Mouse (Mus musculus): ENCODE data around the gene Pbx4.

The Pbx4 gene

DNA sequence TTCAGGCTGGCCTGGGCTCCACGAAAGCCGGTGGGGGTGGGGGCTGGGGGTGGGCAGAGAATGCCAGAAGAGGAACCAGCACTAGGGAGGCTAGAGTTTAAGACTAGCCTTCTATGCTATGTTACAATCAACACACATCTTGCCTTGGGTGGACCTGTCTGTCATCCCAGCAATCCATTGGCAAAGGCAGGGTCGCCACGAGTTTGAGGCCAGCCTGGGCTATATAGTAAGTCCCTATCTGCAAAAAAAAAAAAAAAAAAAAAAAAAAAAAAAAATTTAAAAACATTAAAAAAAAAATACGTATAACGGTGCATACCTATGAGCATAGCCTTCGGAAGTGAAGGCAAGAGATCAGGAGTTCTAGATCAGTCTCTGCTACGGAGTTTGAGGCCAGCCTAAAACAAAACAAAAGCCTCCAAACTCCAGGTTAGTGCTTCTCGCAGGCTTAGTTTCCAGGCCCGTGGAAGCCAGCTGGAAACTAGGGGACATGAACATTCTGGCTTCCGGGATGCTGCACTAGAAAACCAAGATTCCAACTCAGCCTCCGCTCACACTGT, 68.7 kb downstream of the Pbx4 start:
- no peak for DNase-seq (ENCODE audit: low spot score in 2 of 2)

DNA sequence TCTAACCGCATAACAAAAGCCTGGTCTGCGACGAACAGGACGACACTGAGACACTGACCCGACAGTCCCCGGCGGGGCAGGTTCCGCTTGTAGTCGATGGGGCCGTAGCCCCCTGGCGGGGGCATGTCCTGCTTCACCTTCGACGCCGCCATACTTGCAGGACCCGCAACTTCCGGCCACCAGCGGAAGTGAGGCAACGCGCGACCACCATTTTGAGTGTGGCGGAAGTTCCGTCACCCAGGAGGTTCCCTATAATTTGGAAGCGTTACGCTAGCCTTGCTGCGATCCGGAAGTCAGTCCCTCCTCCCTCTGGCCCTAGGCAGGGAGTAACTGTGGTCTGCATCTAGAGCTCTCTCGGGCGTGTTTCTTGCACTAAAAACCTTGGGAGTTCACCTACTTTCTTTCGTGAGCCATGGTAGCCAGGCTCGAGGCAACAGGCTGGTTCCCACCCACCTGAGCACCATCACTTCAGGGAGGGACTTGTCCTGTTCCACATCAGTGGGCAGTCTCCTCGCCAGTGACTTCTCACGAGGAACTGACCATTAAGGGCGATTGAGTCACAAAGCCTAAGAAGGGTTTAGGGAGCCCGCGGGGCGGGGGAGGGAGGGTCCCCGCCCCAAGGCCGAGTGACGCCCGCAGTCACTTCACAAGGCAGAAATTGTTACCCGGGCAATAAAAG, 69.3 kb downstream of the Pbx4 start:
- DNase-seq (ENCODE audit: low spot score in 2 of 2): peak; percentile 93 to 97

DNA sequence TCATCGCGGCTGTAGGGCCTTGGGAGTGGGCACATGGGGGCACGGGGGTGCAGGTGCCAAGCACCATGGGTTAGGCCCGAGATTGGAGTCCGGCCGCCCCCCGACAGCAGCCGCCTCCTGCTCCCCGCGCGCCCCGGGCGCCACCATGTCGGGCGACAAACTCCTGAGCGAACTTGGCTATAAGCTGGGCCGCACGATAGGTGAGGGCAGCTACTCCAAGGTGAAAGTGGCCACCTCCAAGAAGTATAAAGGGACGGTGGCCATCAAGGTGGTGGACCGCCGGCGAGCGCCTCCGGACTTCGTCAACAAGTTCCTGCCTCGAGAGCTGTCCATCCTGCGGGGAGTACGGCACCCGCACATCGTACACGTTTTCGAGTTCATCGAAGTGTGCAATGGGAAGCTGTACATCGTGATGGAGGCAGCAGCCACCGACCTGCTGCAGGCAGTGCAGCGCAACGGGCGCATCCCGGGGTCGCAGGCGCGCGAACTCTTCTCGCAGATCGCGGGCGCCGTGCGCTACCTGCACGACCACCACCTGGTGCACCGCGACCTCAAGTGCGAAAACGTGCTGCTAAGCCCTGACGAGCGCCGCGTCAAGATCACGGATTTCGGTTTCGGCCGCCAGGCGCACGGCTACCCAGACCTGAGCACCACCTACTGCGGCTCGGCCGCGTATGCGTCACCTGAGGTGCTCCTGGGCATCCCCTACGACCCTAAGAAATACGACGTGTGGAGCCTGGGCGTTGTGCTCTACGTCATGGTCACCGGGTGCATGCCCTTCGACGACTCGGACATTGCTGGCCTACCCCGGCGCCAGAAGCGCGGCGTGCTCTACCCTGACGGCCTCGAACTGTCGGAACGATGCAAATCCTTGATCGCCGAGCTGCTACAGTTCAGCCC, 70.1 kb downstream of the Pbx4 start, which contains the start of the genes Tssk6, Ndufa13 and Yjefn3:
Gene Tssk6, plus strand, starts transcription at position 22 of the 900 bp plus-strand sequence.
Gene Ndufa13, minus strand, starts transcription at position 396 of the 900 bp plus-strand sequence.
Gene Yjefn3, minus strand, starts transcription at position 550 of the 900 bp plus-strand sequence.
- peak; percentile 27 to 41 for DNase-seq (ENCODE audit: low spot score in 2 of 2)

DNA sequence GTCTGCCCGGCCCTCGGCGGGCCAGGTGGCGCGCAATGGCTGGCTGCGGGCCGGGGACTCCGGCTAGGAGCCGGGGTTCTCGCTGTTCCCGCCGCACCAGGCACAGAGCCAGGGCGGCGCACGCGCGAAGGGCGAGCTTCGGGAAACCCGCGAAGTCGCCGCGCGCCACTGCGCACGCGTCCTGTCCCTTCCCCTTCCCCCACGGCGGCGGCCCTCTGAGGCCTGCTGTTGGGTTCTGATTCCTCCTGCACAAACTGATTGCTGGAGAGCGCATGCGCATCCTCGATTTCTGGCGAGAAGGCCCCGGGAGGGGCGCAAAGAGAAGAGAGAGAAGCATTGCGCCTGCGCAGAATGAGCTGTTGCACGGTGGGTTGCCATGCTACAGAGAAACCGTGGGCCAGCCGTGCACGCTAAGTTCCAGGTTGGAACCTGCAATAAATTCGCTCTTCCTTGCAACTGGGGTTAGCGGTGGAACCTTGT, 70.8 kb downstream of the Pbx4 start:
- peak; percentile 99 for DNase-seq (ENCODE audit: low spot score in 2 of 2)

DNA sequence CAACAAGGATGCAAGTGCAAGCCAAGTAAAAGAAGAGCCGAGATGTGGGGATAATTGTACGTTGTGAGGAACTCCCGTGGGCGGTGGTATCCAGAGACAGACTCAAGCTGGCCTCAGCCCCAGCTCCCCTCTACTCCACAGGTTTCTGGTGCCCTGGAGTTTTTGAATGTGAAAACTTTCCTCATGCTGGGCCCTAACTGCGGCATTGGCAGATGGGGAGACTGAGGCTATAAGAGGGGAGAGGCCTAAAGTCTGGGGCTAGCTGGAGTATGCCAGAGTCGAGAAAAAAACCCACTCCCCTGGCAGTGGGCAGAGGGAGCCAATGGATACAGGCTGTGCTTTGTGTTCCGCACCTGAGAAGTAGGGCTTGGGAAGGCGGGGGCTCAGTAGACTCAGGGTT, 71.8 kb downstream of the Pbx4 start:
- no peak for DNase-seq (ENCODE audit: low spot score in 2 of 2)

DNA sequence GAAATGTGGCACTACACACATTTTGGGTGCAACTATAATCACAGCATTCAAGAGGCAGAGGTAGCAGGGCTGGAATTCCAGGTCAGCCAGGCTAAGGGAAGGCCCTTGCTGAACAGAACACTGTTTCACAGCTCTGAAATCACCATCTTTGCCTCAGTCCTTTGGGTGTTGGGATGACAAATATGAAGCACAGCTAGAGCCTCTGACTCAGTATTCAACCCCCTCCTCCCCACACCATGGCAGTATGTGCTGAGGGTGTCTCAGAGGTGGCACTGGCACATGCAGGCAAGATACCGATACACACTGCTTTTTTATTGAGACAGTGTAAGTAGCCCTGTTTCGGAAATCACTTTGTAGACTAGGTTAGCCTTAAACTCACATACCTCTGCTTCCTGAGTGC, 74.0 kb downstream of the Pbx4 start:
- DNase-seq (ENCODE audit: low spot score in 2 of 2): no peak

DNA sequence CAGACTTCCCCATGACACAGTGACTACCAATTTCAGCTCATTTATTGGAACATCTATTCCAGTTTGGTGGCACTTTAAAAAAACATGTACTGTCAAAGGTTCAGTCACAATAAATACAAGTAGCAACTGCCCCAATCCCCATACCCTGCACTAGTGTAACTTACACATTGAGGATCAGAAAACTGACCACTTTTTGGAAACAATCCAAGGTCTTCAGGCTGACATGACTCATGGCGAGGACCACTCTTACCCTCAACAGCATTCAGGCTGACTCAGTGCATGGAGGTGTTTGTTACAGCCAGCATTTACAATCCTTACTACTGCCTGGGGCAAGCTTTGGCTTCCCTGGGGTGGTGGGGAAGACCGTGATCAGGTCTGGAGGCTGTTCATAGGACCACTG, 74.8 kb downstream of the Pbx4 start:
- DNase-seq (ENCODE audit: low spot score in 2 of 2): no peak

DNA sequence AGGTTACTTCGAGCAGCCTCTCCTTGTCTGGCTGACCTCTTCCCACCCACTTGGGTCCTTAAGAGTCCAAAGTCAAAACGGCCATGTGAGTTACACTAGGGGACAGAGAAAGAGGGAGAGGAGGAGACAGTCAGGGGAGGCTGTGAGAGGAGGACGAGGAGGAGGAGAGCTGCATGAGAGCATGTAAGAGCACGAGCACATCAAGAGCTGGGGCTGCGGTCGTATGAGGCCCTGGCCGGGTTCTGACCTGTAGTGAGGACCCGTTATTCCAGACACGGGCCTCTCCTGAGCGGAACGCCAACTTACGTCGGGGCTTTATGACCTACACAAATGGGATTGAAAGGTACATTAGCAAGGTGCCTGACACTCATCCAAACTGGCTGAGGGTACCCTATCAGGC, 79.6 kb downstream of the Pbx4 start:
- no peak for DNase-seq (ENCODE audit: low spot score in 2 of 2)

DNA sequence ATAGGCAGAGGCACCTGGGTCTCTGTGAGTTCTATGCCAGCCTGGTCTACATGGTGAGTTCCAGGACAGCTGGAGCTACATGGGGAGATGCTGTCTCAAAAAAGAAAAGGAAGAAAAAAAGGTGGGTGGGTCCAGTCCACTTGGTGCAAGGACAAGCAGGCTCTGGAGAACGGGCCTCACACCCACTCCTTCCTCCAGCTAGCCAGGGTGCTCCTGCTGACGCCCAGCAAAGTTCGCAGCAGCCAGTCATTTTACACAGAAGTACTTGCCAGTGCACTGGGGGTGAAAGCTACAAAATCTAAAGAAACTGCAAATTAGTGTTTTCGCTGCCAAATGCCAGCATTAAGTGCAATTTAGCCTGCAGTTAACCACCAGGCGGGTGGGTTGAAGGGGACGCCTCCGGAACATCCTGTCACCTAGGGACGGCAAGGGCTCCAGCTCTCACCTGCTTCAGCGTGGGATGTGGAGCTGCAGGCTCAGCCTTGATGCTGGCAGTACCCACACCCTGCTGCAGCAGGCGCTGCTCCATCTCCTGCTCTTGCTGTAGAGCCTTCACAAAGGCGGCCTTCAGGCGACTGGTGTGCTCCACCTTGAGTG, 80.3 kb downstream of the Pbx4 start:
- DNase-seq (ENCODE audit: low spot score in 2 of 2): no peak

DNA sequence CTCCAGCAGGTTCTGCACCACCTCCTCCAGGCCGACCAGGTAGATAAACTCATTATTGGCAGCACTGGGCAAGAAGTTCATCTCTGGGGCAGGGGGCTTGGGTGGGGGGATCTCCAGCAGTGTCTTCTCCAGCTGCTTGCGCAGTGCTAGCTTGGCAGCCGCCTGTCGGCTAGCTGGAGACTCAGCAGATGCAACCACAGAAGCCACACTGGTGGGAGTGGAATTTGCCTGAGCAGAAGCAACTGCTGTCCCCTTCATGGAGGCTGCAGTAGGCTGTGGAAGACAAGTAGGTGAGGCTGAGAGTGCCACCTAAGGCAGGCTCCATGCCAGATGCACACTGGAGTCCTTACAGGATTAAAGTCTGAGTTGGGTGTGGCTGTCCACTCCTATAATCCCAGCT, 82.2 kb downstream of the Pbx4 start:
- DNase-seq (ENCODE audit: low spot score in 2 of 2): no peak

DNA sequence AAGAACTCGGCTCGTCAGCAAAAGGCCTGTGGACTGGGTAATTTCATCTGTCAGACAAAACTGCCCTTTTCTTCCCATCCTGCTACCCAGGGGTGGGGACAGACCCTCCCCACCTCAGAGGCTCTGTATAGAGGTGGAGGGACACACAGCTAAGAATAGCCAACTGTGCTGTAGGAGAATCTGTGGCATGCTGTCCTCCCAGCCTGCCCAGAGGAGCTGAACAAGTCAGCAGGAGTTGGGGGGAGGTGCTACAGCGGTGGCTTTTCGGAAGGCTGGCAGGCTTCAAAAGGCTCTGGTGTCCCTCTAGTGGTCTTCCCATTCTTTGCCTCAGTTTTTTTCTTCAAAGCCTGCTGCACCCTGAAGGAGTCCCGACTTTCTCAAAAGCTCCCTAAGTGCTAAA, 83.5 kb downstream of the Pbx4 start:
- DNase-seq (ENCODE audit: low spot score in 2 of 2): peak in 1 of 2 experiments; percentile 46

DNA sequence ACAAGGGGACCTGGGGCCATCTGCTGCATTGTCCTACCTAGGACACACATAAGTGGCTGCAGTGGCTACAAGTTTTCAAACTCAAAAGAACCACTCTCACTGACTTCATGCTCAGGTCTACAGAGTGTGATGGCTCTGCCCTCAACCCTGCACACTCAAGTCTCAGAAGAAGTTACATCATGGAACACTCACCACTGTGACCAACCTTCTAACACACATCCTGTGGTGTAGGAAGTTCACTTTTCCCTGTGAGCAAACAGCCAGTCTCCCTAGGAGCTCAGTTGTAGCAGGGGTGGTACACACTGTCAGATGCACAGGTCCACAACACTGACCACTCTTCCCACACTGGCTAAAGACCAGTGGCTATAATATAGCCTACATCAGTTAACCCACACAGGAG, 86.2 kb downstream of the Pbx4 start:
- DNase-seq (ENCODE audit: low spot score in 2 of 2): no peak

DNA sequence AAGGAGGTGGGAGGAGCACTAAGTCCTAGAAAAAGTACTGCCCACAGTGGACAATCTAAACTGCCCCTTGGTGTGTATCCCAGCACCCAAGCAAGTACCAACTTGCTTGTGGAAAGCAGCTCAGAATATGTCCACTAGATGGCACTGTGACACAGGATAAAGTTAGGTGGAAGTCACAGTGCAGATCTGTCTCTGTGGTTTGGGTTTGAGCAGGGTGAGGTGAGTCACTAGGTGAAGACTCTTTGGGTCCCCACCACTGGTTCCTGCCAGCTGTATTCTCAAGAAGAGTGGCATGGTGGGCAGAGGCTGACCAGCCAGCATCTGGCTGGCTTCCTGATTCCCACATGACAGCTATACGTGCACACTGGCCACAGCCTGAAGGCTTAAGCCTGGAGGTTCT, 86.7 kb downstream of the Pbx4 start:
- peak; percentile 59 to 83 for DNase-seq (ENCODE audit: low spot score in 2 of 2)

DNA sequence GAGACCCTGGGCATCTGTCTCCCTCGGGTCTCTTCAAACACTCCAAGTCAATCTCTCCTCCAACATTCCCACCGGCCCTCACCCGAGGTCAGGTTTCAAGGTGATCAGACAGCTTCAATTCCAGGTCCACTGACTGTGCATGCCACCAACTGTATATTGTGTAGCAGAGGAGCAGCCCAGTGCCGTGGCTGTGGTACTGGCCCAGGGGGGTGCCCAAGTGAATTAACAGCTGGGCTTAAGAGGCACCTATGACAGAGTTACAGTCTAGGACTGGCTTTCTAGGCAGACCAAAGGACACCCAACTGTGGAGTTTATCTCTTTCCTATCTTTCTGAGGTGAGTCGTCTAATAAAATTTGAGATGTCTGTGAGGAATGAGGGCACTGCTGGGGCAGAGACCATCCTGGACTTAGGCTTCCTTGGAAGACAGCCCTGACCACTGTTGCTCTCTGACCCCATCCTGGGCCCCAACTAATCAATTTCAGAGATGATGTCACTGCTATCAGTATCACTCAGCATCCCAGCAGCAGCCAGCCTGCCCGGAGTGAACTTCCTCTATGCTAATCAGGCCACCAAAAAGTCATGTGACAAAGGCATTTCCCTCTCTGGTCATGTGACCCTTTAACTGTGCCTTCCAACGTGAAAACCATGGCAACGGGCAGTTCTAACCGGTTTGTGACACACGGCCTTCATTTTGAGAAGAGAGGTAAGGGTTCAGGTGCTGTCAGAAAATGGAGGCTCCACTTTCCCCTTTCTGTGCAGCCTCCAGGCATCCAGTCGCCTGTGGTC, 87.8 kb downstream of the Pbx4 start:
- DNase-seq (ENCODE audit: low spot score in 2 of 2): peak; percentile 67 to 86

DNA sequence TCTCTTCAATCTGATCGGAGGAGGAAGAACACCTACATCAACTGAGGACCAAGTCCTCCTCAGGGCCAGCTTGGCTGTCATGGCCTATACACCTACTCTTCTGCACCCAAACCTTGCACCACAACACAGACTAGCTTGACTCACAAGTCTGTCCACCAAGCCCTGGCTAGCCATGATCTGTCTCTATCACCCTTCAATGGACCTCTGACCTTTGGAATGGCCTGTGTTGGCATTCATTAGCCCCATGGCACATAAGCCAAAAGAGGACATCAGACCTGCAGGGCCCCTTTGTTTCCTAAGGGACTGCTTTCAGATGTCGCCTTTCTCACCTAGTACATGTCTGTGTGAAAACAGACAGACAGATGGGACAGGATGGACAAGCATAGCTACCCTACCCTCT, 88.8 kb downstream of the Pbx4 start:
- DNase-seq (ENCODE audit: low spot score in 2 of 2): no peak

Measured in heart, adult 9 months (tissue).